Mouse (Mus musculus): ENCODE results near the gene Kcnmb3.
"Not testable (repeated sequence)": the region's sequence is repeated elsewhere in the genome, so short reads cannot be mapped to it uniquely, and the experiment has no call there.

Gene Kcnmb3

DNA sequence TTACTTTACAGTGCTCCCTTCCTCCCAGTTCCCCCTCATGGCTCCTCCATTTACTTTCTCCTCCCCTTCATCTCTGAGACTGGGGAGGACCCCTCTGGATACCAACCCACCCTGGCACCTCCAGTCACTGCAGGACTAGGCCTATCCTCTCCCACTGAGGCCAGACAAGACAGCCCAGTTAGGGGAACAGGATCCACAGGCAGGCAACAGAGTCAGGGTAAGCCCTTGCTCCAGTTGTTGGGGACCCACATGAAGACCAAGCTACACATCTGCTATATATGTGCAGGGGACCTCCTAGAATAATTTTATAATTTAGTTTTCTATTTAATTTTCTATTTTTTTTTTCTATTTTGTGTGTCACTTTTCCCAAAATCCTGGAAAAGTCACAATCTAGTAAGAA is 62.7 kb downstream of the Kcnmb3 start:
- DNase-seq: not testable (repeated sequence)

DNA sequence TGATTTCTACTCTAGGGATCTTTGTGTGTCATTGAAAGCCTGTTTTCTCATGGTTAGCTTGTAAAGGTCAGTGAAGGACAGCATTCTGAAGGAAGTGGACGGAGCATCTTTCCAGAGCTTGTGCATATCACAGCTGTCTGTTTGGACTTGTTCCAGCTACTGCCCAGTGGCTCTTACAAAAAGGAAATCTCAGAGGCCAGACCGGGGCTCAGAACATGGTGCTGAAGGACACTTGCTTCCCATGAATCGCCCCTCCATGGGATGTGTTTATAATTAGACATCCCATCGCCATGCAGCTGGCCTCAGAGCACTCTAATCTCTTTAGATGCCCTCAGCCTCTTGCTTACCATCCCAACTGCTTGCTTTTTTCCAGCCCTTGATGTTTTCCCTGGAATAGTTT is 63.1 kb downstream of the Kcnmb3 start:
- DNase-seq: peak in 1 of 2 experiments; percentile 18

DNA sequence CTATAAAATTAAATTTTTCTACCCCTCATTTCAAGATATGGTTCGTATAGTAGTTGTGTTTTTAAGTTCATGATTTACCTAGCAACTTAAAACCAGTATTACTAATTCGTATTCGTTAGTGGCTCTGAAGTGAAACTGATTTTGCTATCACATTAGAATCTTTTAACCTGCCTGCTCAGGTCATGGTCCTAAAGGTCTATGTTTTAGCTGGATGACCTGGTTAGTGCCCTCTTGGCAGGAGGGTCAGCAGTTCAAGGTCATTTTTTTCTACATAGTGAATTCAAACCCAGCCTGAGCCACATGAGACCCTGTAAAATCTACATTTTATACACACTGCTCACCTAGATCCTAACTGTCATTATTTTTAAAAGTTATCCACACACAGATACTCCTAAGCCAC is 63.7 kb downstream of the Kcnmb3 start:
- DNase-seq: no peak

- DNase-seq: no peak
These were observed 64.3 kb downstream of the Kcnmb3 start for GRCm38 (mm10) chr3:32427695-32428094.
